Comparison of ENCODE assay signal across 11 mouse cellular contexts in the genomic region with DNA sequence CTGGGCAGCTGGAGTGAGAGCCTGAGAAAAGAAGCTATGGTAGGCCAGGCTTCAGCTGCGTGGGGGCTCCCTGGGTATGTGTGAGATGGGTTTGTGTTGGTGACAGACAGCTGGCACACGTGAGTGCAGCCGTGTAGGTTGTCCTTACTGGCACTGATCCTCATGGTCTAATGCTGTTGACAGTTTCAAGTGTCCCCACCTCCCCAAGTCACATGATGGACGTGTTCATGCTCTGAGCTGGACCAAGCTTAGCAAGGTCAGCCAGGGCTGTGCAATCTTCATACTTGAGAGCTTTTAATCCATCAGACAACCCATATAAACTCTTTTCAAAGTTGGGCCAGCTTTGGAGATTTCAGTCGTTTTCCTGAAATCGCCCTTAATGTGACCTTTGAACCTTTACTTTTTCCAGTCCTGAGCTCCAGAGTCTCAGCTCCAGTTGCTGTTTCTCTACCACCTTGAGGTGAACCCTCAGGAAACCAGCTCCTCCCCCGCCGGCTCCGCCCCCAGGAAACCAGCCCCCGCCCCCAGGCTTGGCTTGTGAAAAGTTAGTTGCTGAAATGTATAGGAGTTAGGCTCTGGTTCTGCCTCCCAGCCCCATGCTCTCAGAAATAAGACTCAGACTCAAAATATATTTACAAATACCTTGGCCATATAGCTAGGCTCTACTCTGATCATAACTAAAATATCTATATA. TPM values are rescaled to one million over a fixed set of nuclear protein-coding genes. Genes with fewer than 3 reads are reported as not detected.
DNase-seq lines count a peak whose midpoint lies in the region; ATAC-seq and TF ChIP-seq lines count a peak whose summit lies in the region.
"Had no signal": no experiment of that assay in that cellular context is flagged by ENCODE, and none has a peak within 500 bp of the region (broad histone marks: within the 10 kb centered on the region; RNA-seq: fewer than 3 reads in every experiment).

No protein-coding gene starts in this region.

- H3K36me3 ChIP-seq in intestine, embryonic 15.5 days, result no peaks in the 10 kb centered on the region
- peaks cover 23% of the 10 kb centered on the region for H3K36me3 ChIP-seq in intestine, postnatal 0 days (ENCODE audit: control insufficient read depth, insufficient read depth)
- no peaks in the 10 kb centered on the region for H3K36me3 ChIP-seq in forebrain, embryonic 12.5 days (replicated peaks)
- H3K36me3 ChIP-seq in forebrain, embryonic 10.5 days (replicated peaks), result no peaks in the 10 kb centered on the region
- H3K36me3 ChIP-seq: neural tube, embryonic 13.5 days had no signal

- WGBS in intestine, embryonic 15.5 days, result 29% methylated on average over 10 of the region's 10 CpGs
- 31% methylated on average over 10 of the region's 10 CpGs for WGBS in intestine, postnatal 0 days
- 37% methylated on average over 10 of the region's 10 CpGs for WGBS in forebrain, embryonic 12.5 days
- 35% methylated on average over 10 of the region's 10 CpGs for WGBS in forebrain, embryonic 10.5 days

- DNase-seq in ZHBTc4 (ENCODE audit: low read depth, low spot score), result peak; percentile 55
- peak; percentile 71 for DNase-seq in kidney, postnatal 14 days
- peak; percentile 64 to 69 for DNase-seq in thymus, postnatal 10 days (ENCODE audit: low spot score in 2 of 2)
- DNase-seq in testis, postnatal 10 days (ENCODE audit: low spot score), result no peak
- DNase-seq in forebrain, embryonic 10.5 days (ENCODE audit: extremely low spot score, low spot score), result no peak
- DNase-seq: layer of hippocampus, adult 9-11 months had no signal

- H3K27me3 ChIP-seq in intestine, embryonic 15.5 days (replicated peaks), result no peaks in the 10 kb centered on the region
- H3K27me3 ChIP-seq in intestine, postnatal 0 days (replicated peaks; ENCODE audit: control insufficient read depth, insufficient read depth, low read length), result no peaks in the 10 kb centered on the region
- peaks cover 14% of the 10 kb centered on the region for H3K27me3 ChIP-seq in forebrain, embryonic 12.5 days
- H3K27me3 ChIP-seq in forebrain, embryonic 10.5 days (ENCODE audit: poor library complexity, severe bottlenecking), result peaks cover 25% of the 10 kb centered on the region

- no peak overlapping the region for H3K4me3 ChIP-seq in intestine, embryonic 15.5 days (replicated peaks)
- no peak overlapping the region for H3K4me3 ChIP-seq in intestine, postnatal 0 days (ENCODE audit: low read depth, low read length)
- no peak overlapping the region for H3K4me3 ChIP-seq in forebrain, embryonic 12.5 days (replicated peaks)
- H3K4me3 ChIP-seq in forebrain, embryonic 10.5 days, result no peak overlapping the region
- H3K4me3 ChIP-seq: neural tube, embryonic 13.5 days had no signal

- no peaks in the 10 kb centered on the region for H3K9me3 ChIP-seq in intestine, embryonic 15.5 days
- no peaks in the 10 kb centered on the region for H3K9me3 ChIP-seq in intestine, postnatal 0 days (ENCODE audit: control insufficient read depth)
- H3K9me3 ChIP-seq in forebrain, embryonic 12.5 days, result no peaks in the 10 kb centered on the region
- no peaks in the 10 kb centered on the region for H3K9me3 ChIP-seq in forebrain, embryonic 10.5 days
- H3K9me3 ChIP-seq: neural tube, embryonic 13.5 days had no signal

- 0 out of 2 replicates have a peak, but pooled peaks cover 8% of the 10 kb centered on the region for H3K4me1 ChIP-seq in intestine, embryonic 15.5 days (replicated peaks)
- H3K4me1 ChIP-seq in intestine, postnatal 0 days (replicated peaks; ENCODE audit: control insufficient read depth, insufficient read depth, low read length), result 0 out of 2 replicates have a peak, but pooled peaks cover 3% of the 10 kb centered on the region
- H3K4me1 ChIP-seq in forebrain, embryonic 12.5 days, result peaks cover 4% of the 10 kb centered on the region; the same call in 1 of the 2 replicates
- peaks cover 8% of the 10 kb centered on the region for H3K4me1 ChIP-seq in forebrain, embryonic 10.5 days
- H3K4me1 ChIP-seq: neural tube, embryonic 13.5 days had no signal

- no peak overlapping the region for H3K4me2 ChIP-seq in intestine, embryonic 15.5 days (replicated peaks)
- H3K4me2 ChIP-seq in intestine, postnatal 0 days (replicated peaks; ENCODE audit: low read depth), result no peak overlapping the region
- no peak overlapping the region for H3K4me2 ChIP-seq in forebrain, embryonic 12.5 days
- H3K4me2 ChIP-seq: lung, embryonic 14.5 days; neural tube, embryonic 13.5 days had no signal

- no peak overlapping the region for H3K27ac ChIP-seq in intestine, embryonic 15.5 days
- H3K27ac ChIP-seq in intestine, postnatal 0 days (ENCODE audit: low read depth, low read length), result no peak overlapping the region
- H3K27ac ChIP-seq in forebrain, embryonic 12.5 days, result no peak overlapping the region
- H3K27ac ChIP-seq in forebrain, embryonic 10.5 days, result no peak overlapping the region
- H3K27ac ChIP-seq: neural tube, embryonic 13.5 days had no signal

- TF ChIP-seq CTCF in intestine, postnatal 0 days (IDR thresholded peaks at IDR 0.05; ENCODE audit: low read depth), result no peak

- peak; percentile 59 for ATAC-seq in intestine, embryonic 15.5 days
- ATAC-seq in intestine, postnatal 0 days, result no peak
- no peak for ATAC-seq in forebrain, embryonic 12.5 days (ENCODE audit: low FRiP score)

- H3K9ac ChIP-seq in intestine, embryonic 15.5 days, result no peak overlapping the region
- H3K9ac ChIP-seq in intestine, postnatal 0 days (ENCODE audit: low read depth, low read length), result no peak overlapping the region
- H3K9ac ChIP-seq in forebrain, embryonic 12.5 days, result no peak overlapping the region
- H3K9ac ChIP-seq: lung, embryonic 14.5 days; neural tube, embryonic 13.5 days had no signal

RNA-seq across cellular contexts. Expression of a gene that starts 11.0 kb away (rescaled TPM):
- 20.2 and 21.8 TPM in 2 replicates for polyA plus RNA-seq in intestine, embryonic 15.5 days (2015; fragmentation: Nextera tagmentation; extraction: Ambion mirVana)
- 28.3 and 29.2 TPM in 2 replicates for polyA plus RNA-seq in intestine, postnatal 0 days (2015; fragmentation: Nextera tagmentation; extraction: Ambion mirVana)
- 4.8 TPM in 2 replicates for polyA plus RNA-seq in forebrain, embryonic 12.5 days (2016; fragmentation: Nextera tagmentation; extraction: Ambion mirVana)
- 4.6 and 4.9 TPM in 2 replicates for polyA plus RNA-seq in forebrain, embryonic 10.5 days (2016; fragmentation: Nextera tagmentation; extraction: Ambion mirVana)

RNA-seq across cellular contexts. Expression of a gene that starts 12.4 kb away (rescaled TPM):
- polyA plus RNA-seq in intestine, embryonic 15.5 days (2015; fragmentation: Nextera tagmentation; extraction: Ambion mirVana), result not detected in 2 replicates
- polyA plus RNA-seq in intestine, postnatal 0 days (2015; fragmentation: Nextera tagmentation; extraction: Ambion mirVana), result not detected in 2 replicates
- not detected in 2 replicates for polyA plus RNA-seq in forebrain, embryonic 12.5 days (2016; fragmentation: Nextera tagmentation; extraction: Ambion mirVana)
- not detected in 2 replicates for polyA plus RNA-seq in forebrain, embryonic 10.5 days (2016; fragmentation: Nextera tagmentation; extraction: Ambion mirVana)
- polyA plus RNA-seq: lung, embryonic 14.5 days; neural tube, embryonic 13.5 days had no signal

RNA-seq across cellular contexts. Expression of a gene that starts 16.4 kb away (rescaled TPM):
- 2.3 and 2.4 TPM in 2 replicates for polyA plus RNA-seq in intestine, embryonic 15.5 days (2015; fragmentation: Nextera tagmentation; extraction: Ambion mirVana)
- polyA plus RNA-seq in intestine, postnatal 0 days (2015; fragmentation: Nextera tagmentation; extraction: Ambion mirVana), result 16.1 and 17.4 TPM in 2 replicates
- polyA plus RNA-seq in forebrain, embryonic 12.5 days (2016; fragmentation: Nextera tagmentation; extraction: Ambion mirVana), result 0.64 and 0.69 TPM in 2 replicates
- polyA plus RNA-seq in forebrain, embryonic 10.5 days (2016; fragmentation: Nextera tagmentation; extraction: Ambion mirVana), result 0.36 and 0.58 TPM in 2 replicates

RNA-seq across cellular contexts. Expression of a gene that starts 26.1 kb away (rescaled TPM):
- polyA plus RNA-seq in intestine, embryonic 15.5 days (2015; fragmentation: Nextera tagmentation; extraction: Ambion mirVana), result 0.78 and 0.84 TPM in 2 replicates
- polyA plus RNA-seq in intestine, postnatal 0 days (2015; fragmentation: Nextera tagmentation; extraction: Ambion mirVana), result 0.17 and 0.51 TPM in 2 replicates
- polyA plus RNA-seq in forebrain, embryonic 12.5 days (2016; fragmentation: Nextera tagmentation; extraction: Ambion mirVana), result 0.26 and 0.70 TPM in 2 replicates
- 0.37 and 0.39 TPM in 2 replicates for polyA plus RNA-seq in forebrain, embryonic 10.5 days (2016; fragmentation: Nextera tagmentation; extraction: Ambion mirVana)

RNA-seq across cellular contexts. Expression of a gene that starts 33.4 kb away (rescaled TPM):
- 342 and 413 TPM in 2 replicates for polyA plus RNA-seq in intestine, embryonic 15.5 days (2015; fragmentation: Nextera tagmentation; extraction: Ambion mirVana)
- polyA plus RNA-seq in intestine, postnatal 0 days (2015; fragmentation: Nextera tagmentation; extraction: Ambion mirVana), result 303 and 317 TPM in 2 replicates
- polyA plus RNA-seq in forebrain, embryonic 12.5 days (2016; fragmentation: Nextera tagmentation; extraction: Ambion mirVana), result 166 and 168 TPM in 2 replicates
- polyA plus RNA-seq in forebrain, embryonic 10.5 days (2016; fragmentation: Nextera tagmentation; extraction: Ambion mirVana), result 226 and 228 TPM in 2 replicates

Comparison
In these comparisons a context has a peak if more than half of its experiments do, and no peak if none do; other contexts are left out.
1. DNase-seq: peak in ZHBTc4 (single experiment), kidney, postnatal 14 days (single experiment) and thymus, postnatal 10 days (2 of 2); none in testis, postnatal 10 days (single experiment) and forebrain, embryonic 10.5 days (single experiment).